Mouse (Mus musculus): ENCODE data around the gene Cfi.

- TF ChIP-seq CTCF (IDR thresholded peaks at IDR 0.05; ENCODE audit: low read depth, low read length), result no peak
- TF ChIP-seq GATA1 (IDR thresholded peaks at IDR 0.05; ENCODE audit: borderline replicate concordance, low read length), result no peak
- no peak for TF ChIP-seq TAL1 (conservative IDR thresholded peaks at IDR 0.05; ENCODE audit: low read depth, low read length)
Measured at GRCm38 (mm10) chr3:129913241-129913640, 77.6 kb downstream of the Cfi start.

Measured in G1E (cell line).